Mouse (Mus musculus) MEL (cell line): ENCODE results near the gene Gm34653. TPM values are rescaled to one million over a fixed set of nuclear protein-coding genes. Genes with fewer than 3 reads are reported as not detected.

Experiments used
- DNase-seq: peaks from one replicate; pipeline ENCODE4 v3.0.0; 2011; ENCODE audit warnings: low read depth, low spot score
- H3K27ac ChIP-seq: 2 replicates; pipeline ENCODE4 v1.5.1; 2012; ENCODE audit warnings: low read depth, mild to moderate bottlenecking, control low read depth, low read length, moderate library complexity; ENCODE audit not compliant: control insufficient read depth
- H3K27me3 ChIP-seq, 2 experiments: fragments of 150-350 bp in 1 of 2; sonication (generic) in 1 of 2; 2 replicates each; pipeline ENCODE4 v1.6.1; 2012; ENCODE audit warnings: low read length in 2 of 2, mild to moderate bottlenecking in 2 of 2, improper control_type of control experiment in 1 of 2, moderate library complexity in 1 of 2; ENCODE audit not compliant: insufficient read depth in 2 of 2, control insufficient read depth in 1 of 2
- H3K36me3 ChIP-seq, 2 experiments: 2 replicates each; pipeline ENCODE4 v1.6.1; 2012 to 2014; ENCODE audit warnings: low read length in 2 of 2, improper control_type of control experiment in 1 of 2, inconsistent platforms in 1 of 2, mild to moderate bottlenecking in 1 of 2; ENCODE audit not compliant: insufficient read depth in 2 of 2, control insufficient read depth in 1 of 2
- H3K4me1 ChIP-seq, 2 experiments: fragments of 150-350 bp in 1 of 2; sonication (generic) in 1 of 2; 2 replicates each; pipeline ENCODE4 v1.6.1; 2012; ENCODE audit warnings: low read length in 2 of 2, improper control_type of control experiment in 1 of 2, mild to moderate bottlenecking in 1 of 2; ENCODE audit not compliant: insufficient read depth in 2 of 2, control insufficient read depth in 1 of 2
- H3K4me3 ChIP-seq, 2 experiments: fragments of 150-350 bp in 1 of 2; sonication (generic) in 1 of 2; 2 replicates each; pipeline ENCODE4 v1.5.1; 2012; ENCODE audit warnings: low read depth in 2 of 2, low read length in 2 of 2, mild to moderate bottlenecking in 2 of 2, moderate library complexity in 2 of 2, control low read depth in 1 of 2, improper control_type of control experiment in 1 of 2; ENCODE audit not compliant: control insufficient read depth in 1 of 2, insufficient read depth in 1 of 2
- H3K79me2 ChIP-seq: 2 replicates; pipeline ENCODE4 v1.6.1; 2012; ENCODE audit warnings: mild to moderate bottlenecking, low read length, moderate library complexity; ENCODE audit not compliant: control insufficient read depth, poor library complexity, insufficient read depth
- H3K9ac ChIP-seq: 2 replicates; pipeline ENCODE4 v1.6.1; 2012; ENCODE audit warnings: low read depth, mild to moderate bottlenecking, control low read depth, low read length, moderate library complexity; ENCODE audit not compliant: control insufficient read depth, poor library complexity, severe bottlenecking
- H3K9me3 ChIP-seq: fragments of 150-350 bp; sonication (generic); replicated peaks from 2 replicates; pipeline ENCODE4 v1.6.1; 2012; ENCODE audit warnings: mild to moderate bottlenecking, low read length, improper control_type of control experiment, moderate library complexity; ENCODE audit not compliant: insufficient read depth
- BHLHE40 ChIP-seq: IDR thresholded peaks from 2 replicates; pipeline ENCODE4 v1.6.1; 2012; ENCODE audit warnings: low read depth, mild to moderate bottlenecking, inconsistent platforms, low read length, improper control_type of control experiment, borderline replicate concordance
- CHD1 ChIP-seq: IDR thresholded peaks from 2 replicates; pipeline ENCODE4 v1.6.1; 2012; ENCODE audit warnings: low read depth, mild to moderate bottlenecking, inconsistent platforms, low read length, improper control_type of control experiment
- CHD2 ChIP-seq: IDR thresholded peaks from 2 replicates; pipeline ENCODE4 v1.6.1; 2011; ENCODE audit warnings: low read length, improper control_type of control experiment
- CTCF ChIP-seq, 3 experiments: IDR thresholded peaks in 2 of 3; conservative IDR thresholded peaks in 1 of 3; 2 replicates each; pipeline ENCODE4 v1.5.1; 2011 to 2012; ENCODE audit warnings: low read length in 3 of 3, low read depth in 2 of 3, mild to moderate bottlenecking in 2 of 3, improper control_type of control experiment in 1 of 3, inconsistent platforms in 1 of 3, mixed read lengths in 1 of 3, moderate library complexity in 1 of 3; ENCODE audit not compliant: control insufficient read depth in 1 of 3, insufficient read depth in 1 of 3, poor library complexity in 1 of 3, severe bottlenecking in 1 of 3
- GATA1 ChIP-seq: IDR thresholded peaks from 2 replicates; pipeline ENCODE4 v1.6.1; 2011; ENCODE audit warnings: low read depth, low read length, improper control_type of control experiment
- JUND ChIP-seq: IDR thresholded peaks from 2 replicates; pipeline ENCODE4 v1.6.1; 2011; ENCODE audit warnings: low read depth, mild to moderate bottlenecking, improper control_type of control experiment, low read length
- KAT2A ChIP-seq: conservative IDR thresholded peaks from 2 replicates; pipeline ENCODE4 v1.6.1; 2012; ENCODE audit warnings: low read depth, low read length, improper control_type of control experiment, inconsistent platforms
- MAFK ChIP-seq: IDR thresholded peaks from 2 replicates; pipeline ENCODE4 v1.6.1; 2011; ENCODE audit warnings: low read depth, mild to moderate bottlenecking, low read length, improper control_type of control experiment, borderline replicate concordance
- MAX ChIP-seq: IDR thresholded peaks from 2 replicates; pipeline ENCODE4 v1.6.1; 2011; ENCODE audit warnings: low read length, improper control_type of control experiment
- MAZ ChIP-seq: IDR thresholded peaks from 2 replicates; pipeline ENCODE4 v1.6.1; 2012; ENCODE audit warnings: low read depth, mild to moderate bottlenecking, inconsistent platforms, low read length, improper control_type of control experiment
- MXI1 ChIP-seq: IDR thresholded peaks from 2 replicates; pipeline ENCODE4 v1.6.1; 2011; ENCODE audit warnings: mild to moderate bottlenecking, low read depth, low read length, improper control_type of control experiment
- MYC ChIP-seq: IDR thresholded peaks from 2 replicates; pipeline ENCODE4 v1.6.1; 2011; ENCODE audit warnings: low read depth, mild to moderate bottlenecking, low read length, improper control_type of control experiment, moderate library complexity
- NELFE ChIP-seq: IDR thresholded peaks from 2 replicates; pipeline ENCODE4 v1.6.1; 2011; ENCODE audit warnings: low read depth, low read length, improper control_type of control experiment
- NRF1 ChIP-seq: IDR thresholded peaks from 2 replicates; pipeline ENCODE4 v1.6.1; 2014; ENCODE audit warnings: low read depth, mild to moderate bottlenecking, inconsistent platforms, low read length, improper control_type of control experiment, moderate library complexity; ENCODE audit not compliant: poor library complexity, insufficient read depth, severe bottlenecking
- POLR2A ChIP-seq, 2 experiments: IDR thresholded peaks; 2 replicates each; pipeline ENCODE4 v1.6.1; 2011 to 2012; ENCODE audit warnings: low read length in 2 of 2, mild to moderate bottlenecking in 2 of 2, control low read depth in 1 of 2, improper control_type of control experiment in 1 of 2, low read depth in 1 of 2, moderate library complexity in 1 of 2; ENCODE audit not compliant: control insufficient read depth in 1 of 2, insufficient read depth in 1 of 2, poor library complexity in 1 of 2
- POLR2AphosphoS2 ChIP-seq: IDR thresholded peaks from 2 replicates; pipeline ENCODE4 v1.6.1; 2011; ENCODE audit warnings: low read length, improper control_type of control experiment
- POLR2AphosphoS5 ChIP-seq: IDR thresholded peaks from 2 replicates; pipeline ENCODE4 v1.6.1; 2012; ENCODE audit warnings: low read depth, borderline replicate concordance, mild to moderate bottlenecking, inconsistent platforms, low read length, moderate library complexity, mixed read lengths
- RAD21 ChIP-seq: IDR thresholded peaks from 2 replicates; pipeline ENCODE4 v1.6.1; 2011; ENCODE audit warnings: mild to moderate bottlenecking, low read depth, low read length, improper control_type of control experiment
- SIN3A ChIP-seq: IDR thresholded peaks from 2 replicates; pipeline ENCODE4 v1.6.1; 2012; ENCODE audit warnings: low read length, improper control_type of control experiment, inconsistent platforms
- TAL1 ChIP-seq: IDR thresholded peaks from 2 replicates; pipeline ENCODE4 v1.6.1; 2012; ENCODE audit warnings: mild to moderate bottlenecking, inconsistent platforms, low read length, moderate library complexity, mixed read lengths
- TBP ChIP-seq: IDR thresholded peaks from 2 replicates; pipeline ENCODE4 v1.8.0; 2011; ENCODE audit warnings: low read depth, low read length, improper control_type of control experiment
- UBTF ChIP-seq: IDR thresholded peaks from 2 replicates; pipeline ENCODE4 v1.6.1; 2012; ENCODE audit warnings: low read depth, mild to moderate bottlenecking, inconsistent platforms, low read length, improper control_type of control experiment, moderate library complexity, borderline replicate concordance; ENCODE audit not compliant: insufficient read depth
- USF1 ChIP-seq: IDR thresholded peaks from 2 replicates; pipeline ENCODE4 v1.6.1; 2014; ENCODE audit warnings: low read depth, mild to moderate bottlenecking, inconsistent platforms, low read length, improper control_type of control experiment, moderate library complexity
- ZKSCAN1 ChIP-seq: IDR thresholded peaks from 2 replicates; pipeline ENCODE4 v1.6.1; 2012; ENCODE audit warnings: low read depth, mild to moderate bottlenecking, inconsistent platforms, low read length, improper control_type of control experiment, moderate library complexity
- polyA plus RNA-seq, 2 experiments: library from polyadenylated mRNA; stranded (reverse) in 1 of 2; unstranded in 1 of 2; fragments of >175 nt in 1 of 2; fragments of >200 nt in 1 of 2; gene quantifications; 2 replicates each; pipeline versions ENCODE4 v1.2.1 to v1.2.4; 2012; ENCODE audit warnings: low replicate concordance in 2 of 2, low read depth in 1 of 2; ENCODE audit not compliant: insufficient read length in 2 of 2, insufficient read depth in 1 of 2, missing spikeins in 1 of 2
- total RNA-seq: library from RNA; depleted of rRNA; stranded (reverse); fragments of 300-350 nt; gene quantifications from 2 replicates; pipeline ENCODE4 v1.2.3, GENCODE M21; 2012

Gene Gm34653
- total and polyA plus RNA-seq, 3 experiments: 0.08 to 0.10 TPM; not detected in 1

DNA sequence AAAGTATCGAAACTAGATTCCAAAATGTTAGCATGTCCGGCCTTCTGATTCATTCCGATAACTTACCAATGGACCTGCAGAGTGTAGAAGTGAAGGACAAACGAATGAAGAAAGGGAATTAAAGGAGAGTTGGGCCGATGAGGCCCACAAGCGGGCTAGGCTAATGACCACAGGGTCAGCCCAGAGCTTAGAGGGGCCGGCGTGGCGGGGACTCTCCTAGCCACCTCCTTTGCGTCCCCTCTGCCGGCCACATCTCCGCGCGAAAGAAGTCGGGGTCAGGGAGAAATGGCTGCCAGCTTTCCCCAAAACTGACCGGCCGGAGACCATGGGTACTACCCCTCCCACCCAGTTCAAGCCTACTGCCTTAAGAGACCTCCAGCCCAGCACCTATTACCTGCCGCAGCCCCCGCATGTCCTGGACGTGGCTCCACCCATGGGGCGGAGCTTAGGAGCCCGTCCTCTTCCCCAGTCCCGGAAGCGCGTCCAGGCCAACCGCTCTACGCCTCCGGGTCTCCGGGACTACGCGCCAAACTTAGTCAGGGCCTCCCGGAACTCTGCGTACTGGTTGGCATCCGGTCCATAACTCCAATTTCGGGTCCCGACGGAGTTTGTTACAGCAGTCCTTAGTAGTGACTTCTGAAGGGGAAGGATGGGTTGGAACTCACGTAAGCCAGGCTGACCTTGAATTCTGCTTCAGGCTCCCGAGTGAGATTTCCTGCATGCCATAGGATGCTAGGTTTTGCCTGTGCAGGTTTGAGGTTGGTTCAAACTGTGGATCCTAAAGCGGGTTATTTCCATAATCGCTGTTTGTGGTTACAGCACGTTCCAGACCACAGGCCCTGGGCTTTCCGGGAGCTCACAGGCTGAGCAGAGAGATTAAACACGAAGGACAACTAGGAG lies 33.2 kb upstream of the Gm34653 start, which contains the start of gene Rabepk (continued):
- no peak for TF ChIP-seq MAZ
- TF ChIP-seq MAX: no peak; the same call in 1 of the 2 replicates
- TF ChIP-seq POLR2AphosphoS2: peak; percentile 53; the same call in 1 of the 2 replicates
- peak; percentile 66 for TF ChIP-seq TAL1
- no peak for TF ChIP-seq RAD21
- TF ChIP-seq GATA1: no peak
- TF ChIP-seq CTCF (IDR thresholded peaks at IDR 0.05 in 2 of 3, conservative IDR thresholded peaks at IDR 0.05 in 1 of 3; ENCODE audit: control insufficient read depth in 1 of 3, insufficient read depth in 1 of 3, low read depth in 2 of 3, low read length in 3 of 3, poor library complexity in 1 of 3, severe bottlenecking in 1 of 3): no peak
- no peak; the same call in 1 of the 2 replicates for TF ChIP-seq KAT2A
- no peak for TF ChIP-seq POLR2AphosphoS5
- no peak for TF ChIP-seq CHD2
- no peak for TF ChIP-seq TBP
- TF ChIP-seq MXI1: peak; percentile 61
- peak; percentile 43 for TF ChIP-seq MYC
- TF ChIP-seq NELFE: peak; percentile 70
- no peak for TF ChIP-seq JUND
- TF ChIP-seq ZKSCAN1: no peak
- peak; percentile 84 for TF ChIP-seq SIN3A
- TF ChIP-seq NRF1: no peak
- TF ChIP-seq CHD1: no peak
- TF ChIP-seq BHLHE40: peak; percentile 95
- peak; percentile 30 to 85; a peak in 3 of 4 replicates for TF ChIP-seq POLR2A (IDR thresholded peaks at IDR 0.05; ENCODE audit: control insufficient read depth in 1 of 2, insufficient read depth in 1 of 2, low read depth in 1 of 2, low read length in 2 of 2, poor library complexity in 1 of 2)
- TF ChIP-seq UBTF: no peak

DNA sequence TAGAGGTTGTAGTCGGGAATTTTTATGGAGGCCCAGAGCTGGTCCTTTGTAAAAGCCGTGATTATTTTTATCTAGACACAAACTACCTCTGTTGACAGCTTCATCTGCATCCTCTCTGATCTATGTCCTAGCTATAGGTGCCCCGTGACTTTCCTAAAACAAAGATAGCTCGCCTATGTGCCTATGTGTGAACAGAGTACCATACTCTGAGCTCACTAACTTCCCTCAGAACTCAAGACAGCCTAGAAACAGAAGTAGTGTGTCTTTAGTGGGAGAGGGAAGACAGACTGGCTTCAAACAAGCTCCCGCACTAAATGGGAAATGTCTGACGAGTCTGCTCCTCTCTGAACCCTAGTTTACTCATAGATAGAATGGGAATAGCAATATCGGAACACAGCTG lies 32.4 kb upstream of the Gm34653 start:
- TF ChIP-seq POLR2AphosphoS5 (no peak), KAT2A (no peak), BHLHE40 (no peak), USF1 (no peak), MAFK (no peak), ZKSCAN1 (no peak), CHD2 (no peak), MXI1 (no peak)
- TF ChIP-seq, all 39 proteins: peak for 0
- Histone ChIP-seq H3K9ac (peak overlapping the region; percentile 76), H3K4me1 (peaks cover 10 to 36% of the 10 kb centered on the region in 2 experiments), H3K36me3 (peaks cover 0 to 40% of the 10 kb centered on the region in 2 experiments; a peak in 2 of 4 replicates), H3K9me3 (no peaks in the 10 kb centered on the region), H3K79me2 (peaks cover 29% of the 10 kb centered on the region), H3K27me3 (no peaks in the 10 kb centered on the region), H3K27ac (peak overlapping the region; percentile 90), H3K4me3 (peak overlapping the region; percentile 91 to 95)
- DNase-seq: peak; percentile 61
